8 mouse cellular contexts compared by ENCODE assay signal in genomic region chr3:114032333-114032732, GRCm38 (mm10). TPM values are rescaled to one million over a fixed set of nuclear protein-coding genes. Genes with fewer than 3 reads are reported as not detected.
DNase-seq lines count a peak whose midpoint lies in the region; ATAC-seq and TF ChIP-seq lines count a peak whose summit lies in the region.

No protein-coding gene starts in this region.

- H3K9me3 ChIP-seq in forebrain, embryonic 12.5 days: no peaks in the 10 kb centered on the region
- H3K9me3 ChIP-seq in midbrain, embryonic 15.5 days: no peaks in the 10 kb centered on the region

- H3K4me2 ChIP-seq in forebrain, embryonic 12.5 days: peak overlapping the region; percentile 96
- H3K4me2 ChIP-seq in midbrain, embryonic 15.5 days: peak overlapping the region; percentile 97

- no peak overlapping the region for H3K27ac ChIP-seq in forebrain, embryonic 12.5 days
- no peak overlapping the region for H3K27ac ChIP-seq in layer of hippocampus, adult 2 months
- H3K27ac ChIP-seq in midbrain, embryonic 15.5 days: peak overlapping the region; percentile 1; the same call in 1 of the 2 replicates

- H3K4me1 ChIP-seq in forebrain, embryonic 12.5 days: peaks cover 8% of the 10 kb centered on the region
- H3K4me1 ChIP-seq in midbrain, embryonic 15.5 days: peaks cover 10% of the 10 kb centered on the region; the same call in 1 of the 2 replicates

- peak; percentile 87 for TF ChIP-seq CTCF in layer of hippocampus, adult 2 months (conservative IDR thresholded peaks at IDR 0.05)

- no peaks in the 10 kb centered on the region for H3K27me3 ChIP-seq in forebrain, embryonic 12.5 days
- no peaks in the 10 kb centered on the region for H3K27me3 ChIP-seq in midbrain, embryonic 15.5 days (replicated peaks)

- H3K4me3 ChIP-seq in forebrain, embryonic 12.5 days (replicated peaks): peak overlapping the region; percentile 55
- peak overlapping the region; percentile 63 for H3K4me3 ChIP-seq in layer of hippocampus, adult 2 months
- H3K4me3 ChIP-seq in midbrain, embryonic 15.5 days: peak overlapping the region; percentile 79

- WGBS in forebrain, embryonic 12.5 days: 6% methylated on average over 4 of the region's 4 CpGs
- WGBS in midbrain, embryonic 15.5 days: 4% methylated on average over 4 of the region's 4 CpGs

- no peaks in the 10 kb centered on the region for H3K36me3 ChIP-seq in forebrain, embryonic 12.5 days (replicated peaks)
- H3K36me3 ChIP-seq in midbrain, embryonic 15.5 days (replicated peaks): no peaks in the 10 kb centered on the region

- peak overlapping the region; percentile 59; the same call in 1 of the 2 replicates for H3K9ac ChIP-seq in forebrain, embryonic 12.5 days
- H3K9ac ChIP-seq in midbrain, embryonic 15.5 days: peak overlapping the region; percentile 63

- intact Hi-C loops in gastrocnemius, postnatal 14 days (cut with DNase I; ENCODE audit: low total_unique reads): no loop called here

- peak; percentile 3 for DNase-seq in gastrocnemius, postnatal 14 days
- DNase-seq in gastrocnemius, adult 18-20 months (ENCODE audit: low spot score): no peak
- peak; percentile 70 for DNase-seq in NIH3T3 (ENCODE audit: low read depth)
- peak; percentile 19 to 37 for DNase-seq in layer of hippocampus, adult 2 months (ENCODE audit: low spot score in 2 of 2)
- no peak for DNase-seq in testis, postnatal 10 days (ENCODE audit: low spot score)
- DNase-seq in spleen, adult 12 weeks (ENCODE audit: low spot score): no peak

- no peak for ATAC-seq in forebrain, embryonic 12.5 days (ENCODE audit: low FRiP score)
- peak; percentile 35; the same call in 1 of the 2 replicates for ATAC-seq in midbrain, embryonic 15.5 days (replicated peaks)

RNA-seq across cellular contexts. Expression of gene Col11a1, which starts 2.0 kb away (rescaled TPM):
- 10 to 100 TPM; 32.4 to 35.3 TPM for total RNA-seq in gastrocnemius, postnatal 14 days (2021)
- 1 to 10 TPM in 1 of 2 experiments, under 1 TPM in 1; 0.66 to 1.2 TPM for total RNA-seq in gastrocnemius, adult 18-20 months (2021)
- 21.3 and 23.8 TPM in 2 replicates for polyA plus RNA-seq in forebrain, embryonic 12.5 days (2016; fragmentation: Nextera tagmentation; extraction: Ambion mirVana)
- 10 to 100 TPM; 11.2 to 13.6 TPM for total RNA-seq in layer of hippocampus, adult 2 months (2021)
- 8.8 and 12.5 TPM in 2 replicates for polyA plus RNA-seq in midbrain, embryonic 15.5 days (2015; fragmentation: Nextera tagmentation; extraction: Ambion mirVana)

Comparison
In these comparisons a context has a peak if more than half of its experiments do, and no peak if none do; other contexts are left out.
1. DNase-seq: peak in gastrocnemius, postnatal 14 days (single experiment), NIH3T3 (single experiment) and layer of hippocampus, adult 2 months (2 of 2); none in gastrocnemius, adult 18-20 months (single experiment), testis, postnatal 10 days (single experiment) and spleen, adult 12 weeks (single experiment).
2. RNA of gene Col11a1, which starts 2.0 kb away (total RNA-seq): 32.4 to 35.3 TPM in gastrocnemius, postnatal 14 days and 11.2 to 13.6 TPM in layer of hippocampus, adult 2 months; 0.66 to 1.2 TPM in gastrocnemius, adult 18-20 months; every median in the first group is over 4 times any median in the second.
3. Peak in every context shown above with its lines, with median percentiles within 50 percentile points of each other: H3K4me3 ChIP-seq.